Mouse (Mus musculus): ENCODE data around the gene Rgmb.

- TF ChIP-seq CEBPB (IDR thresholded peaks at IDR 0.05; ENCODE audit: insufficient read depth, poor library complexity, severe bottlenecking) (no peak), POLR2A (IDR thresholded peaks at IDR 0.05; ENCODE audit: insufficient read length, low read depth) (no peak), USF1 (IDR thresholded peaks at IDR 0.05; ENCODE audit: low read depth) (no peak), MYOG (IDR thresholded peaks at IDR 0.05; ENCODE audit: control insufficient read depth in 1 of 3, insufficient read depth in 1 of 3, insufficient read length in 2 of 3, low read depth in 2 of 3) (no peak), TCF12 (IDR thresholded peaks at IDR 0.05; ENCODE audit: insufficient read depth, poor library complexity, severe bottlenecking) (no peak), MYOD1 (IDR thresholded peaks at IDR 0.05; ENCODE audit: control insufficient read depth in 1 of 3, insufficient read length in 2 of 3, low read depth in 2 of 3) (no peak), MAX (IDR thresholded peaks at IDR 0.05; ENCODE audit: low read depth) (no peak), REST (IDR thresholded peaks at IDR 0.05; ENCODE audit: insufficient read depth, insufficient read length) (no peak), E2F4 (IDR thresholded peaks at IDR 0.05; ENCODE audit: insufficient read depth) (no peak), SRF (IDR thresholded peaks at IDR 0.05; ENCODE audit: control insufficient read depth, insufficient read length, low read depth) (no peak), POLR2AphosphoS2 (IDR thresholded peaks at IDR 0.05; ENCODE audit: insufficient read length, low read depth) (no peak), TCF3 (IDR thresholded peaks at IDR 0.05; ENCODE audit: insufficient read length, low read depth) (no peak)
These were observed 8.5 kb downstream of the Rgmb start for GRCm38 (mm10) chr17:15822376-15822775.
